Mouse (Mus musculus) urinary bladder, postnatal 10 days (tissue): ENCODE measurements around the gene Kcne1.
A peak's percentile ranks its signal among the peaks of the same experiment; 100 is the strongest.

Experiments
- DNase-seq: peaks from one replicate; pipeline ENCODE4 v3.0.0; 2022; ENCODE audit warnings: low spot score

The Kcne1 gene

DNA sequence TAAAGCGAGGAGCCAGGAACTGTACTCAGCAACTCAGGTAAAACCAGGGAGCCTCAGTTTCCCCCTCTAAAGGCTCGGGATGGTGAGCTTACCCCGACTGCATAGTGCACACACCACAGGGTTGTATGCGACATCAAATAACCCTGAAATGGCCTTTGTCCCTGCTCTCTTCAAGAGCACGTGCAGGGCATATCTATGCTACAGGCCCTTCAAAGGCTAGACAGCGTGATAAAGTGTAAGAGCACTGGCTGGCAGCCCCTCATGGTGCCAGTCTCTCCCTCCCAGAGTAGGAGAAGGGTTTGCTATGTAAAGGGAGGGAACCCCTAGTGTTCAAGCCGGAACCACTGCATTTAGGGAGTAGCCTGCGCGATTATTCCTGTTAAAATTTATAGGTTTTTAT is 2.2 kb downstream of the Kcne1 start:
- no peak for DNase-seq

DNA sequence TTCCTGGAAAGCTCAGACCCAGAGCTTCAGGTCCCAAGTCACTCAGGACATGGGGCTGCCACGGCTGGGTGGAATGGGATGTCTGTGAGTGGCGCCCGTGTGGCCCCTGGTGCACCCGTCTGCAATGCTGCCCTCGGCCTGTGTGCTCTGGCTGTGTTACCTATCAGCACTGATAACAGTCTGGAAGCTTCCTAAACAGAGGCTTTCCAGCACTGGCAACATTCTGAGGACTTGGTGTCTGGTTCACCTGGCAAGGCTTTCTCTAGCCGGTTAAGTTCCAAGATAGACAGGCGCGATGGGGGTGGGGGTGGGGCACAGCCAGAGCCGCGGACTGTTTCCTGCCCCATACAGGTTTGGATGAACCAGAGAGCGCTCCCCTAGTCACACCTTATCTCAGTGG is 3.3 kb downstream of the Kcne1 start:
- DNase-seq: no peak

DNA sequence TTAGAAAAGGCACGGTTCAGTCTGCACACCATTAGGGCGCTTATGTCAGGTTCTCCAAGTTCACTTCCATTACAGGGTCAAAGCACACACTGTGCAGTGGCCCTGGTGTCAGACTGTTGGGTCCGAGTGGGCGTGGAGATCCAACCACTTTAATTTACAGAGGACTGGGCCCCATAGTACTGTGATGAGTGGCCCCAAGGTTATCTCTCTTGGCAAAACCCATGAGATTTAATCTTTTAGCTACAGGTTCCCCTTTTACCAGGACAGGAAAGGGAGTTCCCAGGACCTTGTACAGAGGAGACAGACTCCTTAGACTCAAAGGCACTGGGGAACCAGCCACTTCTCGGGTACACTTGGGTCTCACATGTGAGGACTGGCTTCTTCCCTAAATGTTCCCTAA is 3.9 kb downstream of the Kcne1 start:
- no peak for DNase-seq

DNA sequence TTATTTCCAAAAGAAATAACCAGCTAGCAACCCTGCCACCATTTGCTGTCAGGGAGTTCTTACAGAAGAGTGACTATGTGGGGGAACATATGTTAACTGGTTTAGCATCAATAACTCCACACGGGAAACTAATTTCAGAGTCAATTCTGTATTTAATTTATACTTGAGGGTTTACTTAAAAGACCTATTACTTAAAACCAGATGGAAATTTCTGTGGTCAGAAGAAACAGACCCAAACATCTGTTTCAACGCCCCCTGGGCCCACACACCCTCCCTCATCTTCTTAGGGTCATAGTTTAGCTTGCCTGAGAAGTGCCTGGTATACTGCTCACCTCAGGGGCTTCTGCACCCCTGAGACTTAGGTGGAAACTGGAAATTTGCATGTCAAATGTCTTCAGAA is 5.4 kb downstream of the Kcne1 start:
- no peak for DNase-seq

DNA sequence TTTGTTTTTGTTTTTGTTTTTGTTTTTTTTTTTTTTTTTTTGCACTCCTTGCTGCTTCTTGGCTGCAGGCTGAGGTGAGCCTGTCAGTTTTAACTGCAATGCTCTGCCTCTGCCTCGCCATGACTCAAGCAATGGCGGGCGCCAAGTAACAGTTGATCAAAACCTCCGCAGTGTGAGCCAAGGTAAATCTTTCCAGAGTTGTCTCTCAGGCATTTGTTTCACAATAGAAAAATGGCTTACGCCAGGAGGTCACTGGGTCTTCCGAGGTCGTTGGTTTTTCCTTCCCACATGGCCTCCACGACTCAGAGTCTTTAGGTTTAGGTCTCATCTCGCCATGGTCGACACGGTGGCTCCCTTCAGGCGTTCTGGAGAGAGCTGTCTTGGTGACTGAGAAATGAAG is 6.0 kb downstream of the Kcne1 start:
- DNase-seq: no peak

DNA sequence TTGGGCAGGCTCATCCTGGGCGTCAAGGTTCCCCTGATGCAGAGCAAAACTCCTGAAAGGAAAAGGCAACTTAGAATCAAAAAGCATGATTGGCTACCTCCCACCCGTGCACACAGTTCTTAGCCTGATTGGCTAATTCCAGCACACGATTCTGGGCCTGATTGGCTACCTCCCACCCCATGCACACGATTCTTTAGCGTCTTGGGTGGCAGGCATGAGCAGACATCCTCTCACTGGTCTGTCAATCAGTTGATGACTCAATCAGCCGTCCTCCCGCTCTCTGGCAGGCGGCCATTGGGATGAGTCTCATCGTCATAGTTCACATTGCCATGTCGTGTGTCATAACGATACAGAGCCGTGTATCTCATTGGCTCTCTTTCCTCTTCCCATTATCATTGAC is 10.3 kb downstream of the Kcne1 start:
- no peak for DNase-seq

DNA sequence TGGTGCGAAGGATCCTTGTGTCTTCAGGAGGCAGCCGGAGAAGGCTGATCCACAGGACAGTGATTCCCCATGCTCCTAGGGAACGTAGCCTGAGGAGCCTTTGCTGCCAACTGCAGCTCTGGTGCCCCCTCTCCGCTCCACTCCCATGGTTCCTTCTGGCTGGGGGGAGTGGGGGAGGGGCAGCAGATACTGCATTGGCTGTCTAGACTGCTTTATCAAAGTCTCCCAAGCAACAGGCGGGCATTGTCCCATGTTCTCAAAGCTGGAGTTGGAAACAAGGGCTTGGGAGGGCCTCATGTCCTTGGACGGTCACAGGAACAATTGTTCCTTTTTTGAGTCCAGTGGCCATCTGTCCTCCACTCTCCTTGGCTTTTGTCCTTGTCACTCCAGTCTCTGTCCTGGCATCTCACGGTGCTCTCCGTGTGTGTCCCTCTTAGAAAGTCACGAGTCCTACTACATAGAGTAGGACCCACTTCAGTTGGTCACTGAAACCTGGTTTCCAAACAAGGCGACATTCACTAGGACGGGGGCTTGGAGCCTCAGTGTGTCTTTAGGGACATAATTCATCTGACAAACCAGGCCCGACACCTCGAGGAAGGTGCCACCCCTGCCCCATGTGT is 12.9 kb downstream of the Kcne1 start:
- DNase-seq: no peak

DNA sequence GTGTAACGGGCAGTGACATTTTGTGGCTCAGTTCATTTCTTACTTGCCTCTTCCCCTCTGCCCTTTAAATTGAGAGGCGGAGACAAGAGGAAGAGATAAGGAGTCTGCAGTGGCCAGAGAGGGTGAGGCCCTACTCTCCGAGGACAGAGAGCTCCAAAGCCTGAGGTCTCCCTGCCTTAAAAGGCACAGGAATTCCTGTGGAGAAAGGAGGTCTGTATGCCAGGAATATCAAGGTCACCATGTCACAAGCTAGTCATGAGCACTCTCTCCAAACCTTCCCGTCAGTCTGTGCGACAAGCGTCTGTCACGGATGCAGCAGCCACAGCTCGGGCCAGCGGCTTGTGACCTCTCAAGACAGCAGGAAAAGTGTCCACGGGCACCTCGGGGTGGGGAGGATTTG is 14.1 kb downstream of the Kcne1 start:
- DNase-seq: no peak

DNA sequence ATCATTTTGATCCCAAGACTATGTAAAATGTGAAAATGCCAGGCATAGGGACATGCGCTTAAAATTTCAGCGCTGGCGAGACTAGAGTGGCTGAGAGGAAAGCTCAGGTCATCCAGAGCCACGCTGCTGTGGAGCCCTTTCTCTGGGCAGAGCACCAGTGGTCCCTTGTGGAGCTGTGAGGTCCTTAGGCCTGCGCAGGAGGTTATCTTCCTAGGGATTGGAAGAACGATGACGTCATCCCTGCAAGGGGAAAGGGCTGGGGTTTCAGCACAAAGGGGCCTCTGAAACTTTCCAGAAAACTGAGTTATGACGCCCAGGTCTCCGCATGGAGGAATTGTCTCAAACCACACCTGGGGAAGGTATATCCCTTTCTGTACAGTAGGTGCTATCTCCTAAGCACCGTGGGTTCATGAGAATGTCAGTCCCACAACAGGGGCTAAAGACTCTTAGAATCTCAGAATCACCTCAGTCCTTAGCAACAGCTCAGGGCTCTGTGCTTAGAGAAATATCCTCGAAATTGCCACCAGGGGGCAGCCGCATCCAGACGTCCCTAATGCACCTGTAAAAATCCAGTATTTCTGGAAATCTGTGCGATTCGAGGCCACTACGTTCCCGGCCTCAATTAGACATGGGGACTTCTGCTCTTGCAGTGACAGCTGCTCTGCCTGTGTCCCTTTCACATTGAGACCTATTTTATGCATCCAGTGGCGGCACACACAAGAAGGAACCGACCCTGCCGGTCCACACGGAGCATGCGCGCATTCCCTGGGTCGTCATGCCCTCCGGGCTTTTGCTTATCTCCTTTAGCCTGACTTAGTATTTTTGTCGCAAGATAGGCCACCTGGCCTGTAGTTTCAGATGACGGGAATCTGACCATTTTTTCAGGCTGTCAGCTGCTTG is 18.4 kb downstream of the Kcne1 start:
- no peak for DNase-seq

DNA sequence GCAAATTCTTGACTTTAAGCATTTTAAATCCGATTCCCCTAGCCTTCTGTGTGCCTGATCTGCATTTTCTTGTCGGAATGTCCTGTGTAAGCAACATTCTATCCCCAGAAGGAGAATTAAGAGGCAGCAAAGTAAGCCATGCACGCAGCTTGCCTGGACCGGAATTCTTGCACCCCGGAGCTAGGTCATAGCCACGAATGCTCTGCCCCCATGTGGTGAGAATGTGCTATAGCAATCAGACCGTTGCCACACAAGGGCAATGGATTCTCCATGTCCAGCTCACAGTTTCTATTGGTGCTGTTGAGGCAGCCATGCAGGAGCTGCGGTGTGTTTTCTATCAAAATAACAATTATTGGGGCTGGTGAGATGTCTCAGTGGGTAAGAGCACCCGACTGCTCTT is 23.0 kb downstream of the Kcne1 start:
- DNase-seq: peak; percentile 38

DNA sequence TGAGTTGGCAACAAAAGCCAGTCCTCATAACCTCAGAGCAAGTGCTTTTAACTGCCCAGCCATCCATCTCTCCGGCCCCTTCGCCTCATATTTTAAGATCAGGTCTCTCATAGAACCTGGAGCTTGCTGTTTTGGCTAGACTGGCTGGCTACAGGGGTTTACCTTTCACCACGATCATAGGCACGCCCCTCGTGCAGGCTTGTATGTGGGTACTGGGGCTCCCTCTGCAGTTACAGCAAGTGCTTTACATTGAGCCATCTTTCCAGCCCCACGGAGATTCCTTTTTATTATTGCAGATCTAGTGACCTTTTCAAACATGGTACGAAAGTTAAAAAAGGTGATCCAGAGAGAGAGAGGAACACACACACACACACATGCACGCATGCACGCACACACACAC is 24.7 kb downstream of the Kcne1 start:
- DNase-seq: no peak

DNA sequence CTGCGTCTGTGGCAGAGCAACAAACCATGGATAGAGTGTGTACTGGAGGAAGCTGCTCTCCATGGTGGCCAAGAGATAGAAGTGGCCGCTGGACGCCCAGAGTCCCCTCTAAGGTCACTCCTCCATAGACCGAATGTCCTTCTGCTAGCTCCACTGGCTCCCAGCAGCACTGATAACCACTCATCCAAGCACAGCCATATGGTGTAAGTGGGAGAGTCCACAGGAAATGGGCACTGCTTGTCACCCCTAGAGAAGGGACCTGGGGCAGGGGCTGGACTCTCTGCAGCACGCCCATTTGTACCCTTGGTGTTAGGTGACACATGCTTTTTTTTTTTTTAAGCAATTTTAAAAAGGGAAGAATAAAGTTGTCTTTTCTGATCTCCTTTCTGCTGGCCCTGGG is 28.3 kb downstream of the Kcne1 start:
- no peak for DNase-seq

DNA sequence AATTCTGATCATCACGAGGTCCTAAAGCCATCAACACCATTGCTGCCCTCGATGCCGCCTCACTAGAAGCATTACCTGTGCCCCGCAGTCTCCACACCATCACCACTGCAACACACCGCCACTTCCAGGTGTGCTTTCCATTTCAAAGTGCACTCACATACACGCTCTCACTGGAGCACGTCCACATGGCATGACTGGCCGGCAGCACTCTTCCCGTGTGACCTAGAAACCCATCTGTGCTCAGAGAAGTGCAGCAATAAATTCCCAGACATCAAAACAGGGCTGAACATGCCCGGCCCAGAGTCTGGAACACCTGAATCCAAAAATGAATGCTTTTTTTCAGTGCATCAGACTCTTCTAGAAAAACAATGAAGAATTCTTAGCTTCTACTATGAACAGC is 31.4 kb downstream of the Kcne1 start:
- no peak for DNase-seq

DNA sequence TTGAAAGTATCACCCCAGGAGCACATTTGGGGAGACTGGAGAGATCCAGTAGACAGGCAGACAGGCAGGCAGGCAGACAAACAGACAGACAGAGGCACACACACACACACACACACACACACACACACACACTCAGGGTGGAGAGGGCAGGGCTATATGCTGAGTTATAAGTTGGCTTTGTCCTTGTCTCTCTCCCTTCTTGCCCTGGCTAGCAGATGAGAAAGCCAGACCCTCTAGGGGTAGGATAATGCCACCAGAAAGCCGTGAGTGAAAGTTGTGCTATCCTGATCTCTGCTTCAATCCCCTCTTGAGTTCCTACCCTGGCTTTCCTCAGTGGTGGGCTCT is 34.2 kb downstream of the Kcne1 start:
- no peak for DNase-seq

DNA sequence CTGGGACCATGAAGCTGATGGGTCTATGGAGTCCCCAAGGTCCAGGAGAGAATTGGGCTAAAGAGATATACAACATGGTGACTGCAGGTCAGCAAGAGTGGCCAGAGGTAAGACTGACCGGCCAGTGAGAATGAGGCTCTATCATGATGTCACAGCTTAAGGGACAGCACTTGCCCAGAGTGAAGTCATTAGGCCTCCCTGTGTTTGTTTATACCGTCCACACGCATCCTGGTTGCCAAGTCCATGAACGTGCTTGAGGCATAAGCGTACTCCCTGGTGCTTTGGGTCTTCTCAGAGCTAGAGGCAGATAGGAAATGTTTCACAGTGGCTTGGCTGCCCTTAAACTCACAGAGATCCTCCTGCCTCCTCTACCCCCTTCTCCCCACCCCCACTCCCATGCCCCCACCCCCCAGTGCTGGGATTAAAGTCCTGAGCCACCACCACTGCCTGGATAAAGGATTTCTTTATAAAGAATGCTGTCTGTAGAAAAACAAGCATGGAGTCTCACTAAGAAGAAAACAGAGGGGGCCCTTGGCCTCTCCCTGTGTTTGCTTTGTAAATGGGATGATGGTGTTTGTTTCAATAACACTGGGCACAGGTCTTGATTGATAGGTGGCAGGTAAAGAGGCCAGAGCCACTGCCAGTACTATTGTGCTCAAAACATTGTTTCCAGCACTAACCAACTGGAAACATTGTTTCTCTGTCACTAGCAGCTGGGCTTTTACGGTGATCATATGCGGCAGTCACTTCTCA is 34.8 kb downstream of the Kcne1 start:
- DNase-seq: no peak

DNA sequence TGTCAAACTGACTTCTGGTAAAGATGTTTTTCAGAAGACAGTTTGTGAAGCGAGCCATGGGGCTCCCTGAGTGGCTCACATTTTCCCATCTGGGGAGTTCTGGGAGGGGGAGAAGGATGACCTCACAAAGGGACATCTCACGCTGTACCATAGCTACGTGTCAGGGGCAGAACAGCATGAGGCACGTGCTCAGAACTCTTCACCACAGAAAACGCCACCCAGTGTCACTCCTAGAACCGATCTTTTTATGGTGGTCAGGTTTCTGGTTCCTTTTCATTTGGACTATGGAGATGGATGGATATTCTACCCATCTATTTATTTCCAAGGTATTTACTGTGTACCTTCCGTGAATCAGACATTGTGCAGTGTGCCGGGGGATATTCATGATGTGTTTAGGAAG is 37.9 kb downstream of the Kcne1 start, which contains the start of gene Fam243:
Fam243 (minus strand) TSS at position 101 of the 400 bp plus-strand sequence.
- DNase-seq: no peak

DNA sequence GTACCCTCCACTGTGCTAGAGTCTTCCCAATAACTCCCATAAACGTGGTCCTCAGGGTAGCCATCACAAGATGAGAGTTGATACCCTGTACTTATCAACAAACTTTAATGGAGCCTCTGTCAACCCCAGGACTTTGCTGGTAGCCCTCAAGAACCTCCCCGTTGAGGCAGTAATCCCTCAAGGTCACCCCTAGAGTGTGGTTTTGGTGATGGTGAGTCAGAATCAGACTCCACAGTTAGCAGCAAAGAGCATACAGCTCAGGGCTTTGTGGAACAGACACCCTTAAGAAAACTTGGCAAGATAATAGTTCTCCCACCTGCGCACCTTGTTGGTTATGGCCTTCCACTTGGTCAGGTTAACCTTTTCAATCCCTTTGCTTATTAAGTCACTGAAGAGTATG is 38.9 kb downstream of the Kcne1 start:
- DNase-seq: no peak

DNA sequence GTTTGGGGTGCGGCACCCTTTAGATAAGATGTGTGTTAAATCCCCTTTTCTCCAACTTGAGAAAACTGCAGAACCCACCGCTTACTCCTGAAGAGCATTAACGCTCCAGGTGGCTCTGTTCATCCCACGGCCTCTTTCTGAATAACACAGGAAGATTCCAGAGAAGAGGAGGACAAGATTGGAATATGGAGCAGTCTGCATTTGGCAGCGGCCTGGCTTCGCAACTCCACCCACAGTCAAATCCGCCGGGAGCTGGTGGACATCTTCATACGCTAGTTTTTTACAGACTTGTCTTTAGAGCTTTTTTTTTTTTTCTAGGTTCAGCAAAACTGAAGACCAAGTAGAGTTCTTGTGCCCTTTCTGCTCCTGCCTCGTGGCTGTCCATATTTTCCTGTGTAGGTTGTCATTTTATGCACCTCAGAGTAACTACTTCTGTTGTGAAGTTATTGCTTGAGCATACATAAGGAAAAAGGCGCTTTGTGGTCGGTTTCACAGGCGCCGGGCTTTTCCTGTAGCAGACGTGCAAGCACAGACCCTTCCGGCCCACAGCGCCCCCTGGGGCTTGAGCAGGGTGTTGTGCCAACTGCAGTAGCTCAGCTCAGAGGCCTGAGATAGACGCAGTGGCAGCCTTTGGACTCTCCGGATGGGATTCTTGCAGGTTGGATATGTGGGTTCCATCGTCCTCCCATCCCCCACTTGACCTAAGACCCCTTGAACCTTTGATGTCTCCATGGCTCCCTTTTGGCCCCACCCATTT is 39.7 kb downstream of the Kcne1 start:
- DNase-seq: no peak

DNA sequence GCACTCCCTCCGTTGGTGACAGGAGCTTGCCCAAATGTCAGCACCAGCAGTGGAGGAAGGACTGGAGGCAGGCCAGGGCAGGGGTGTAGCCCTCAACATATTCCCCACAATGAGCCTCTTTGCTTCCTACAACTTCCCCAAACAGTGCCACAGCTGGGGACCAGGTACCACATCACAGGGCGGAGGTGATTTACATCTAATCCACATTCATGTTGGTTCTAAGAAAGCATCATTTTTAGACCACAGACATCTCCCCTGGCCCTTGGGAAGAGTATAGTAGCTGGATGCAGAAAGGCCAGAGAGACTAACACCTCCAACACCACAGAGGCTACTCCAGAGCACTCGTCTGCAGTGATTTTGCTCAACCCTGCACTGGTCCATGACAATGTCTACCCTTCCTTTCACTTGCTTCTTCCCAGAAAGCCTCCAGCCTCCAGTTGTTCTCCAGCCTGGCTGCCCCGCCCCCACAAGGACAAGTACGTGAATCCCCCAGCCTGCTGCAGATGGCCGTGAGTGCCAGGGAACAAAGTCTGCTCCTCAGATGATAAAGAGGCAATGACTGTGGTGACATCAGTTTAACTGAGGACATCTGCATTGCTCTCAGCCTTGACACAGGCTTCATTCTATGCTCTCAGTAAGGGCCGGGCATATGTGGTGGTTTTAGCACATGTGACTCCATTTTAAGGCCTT is 43.1 kb downstream of the Kcne1 start:
- DNase-seq: no peak

DNA sequence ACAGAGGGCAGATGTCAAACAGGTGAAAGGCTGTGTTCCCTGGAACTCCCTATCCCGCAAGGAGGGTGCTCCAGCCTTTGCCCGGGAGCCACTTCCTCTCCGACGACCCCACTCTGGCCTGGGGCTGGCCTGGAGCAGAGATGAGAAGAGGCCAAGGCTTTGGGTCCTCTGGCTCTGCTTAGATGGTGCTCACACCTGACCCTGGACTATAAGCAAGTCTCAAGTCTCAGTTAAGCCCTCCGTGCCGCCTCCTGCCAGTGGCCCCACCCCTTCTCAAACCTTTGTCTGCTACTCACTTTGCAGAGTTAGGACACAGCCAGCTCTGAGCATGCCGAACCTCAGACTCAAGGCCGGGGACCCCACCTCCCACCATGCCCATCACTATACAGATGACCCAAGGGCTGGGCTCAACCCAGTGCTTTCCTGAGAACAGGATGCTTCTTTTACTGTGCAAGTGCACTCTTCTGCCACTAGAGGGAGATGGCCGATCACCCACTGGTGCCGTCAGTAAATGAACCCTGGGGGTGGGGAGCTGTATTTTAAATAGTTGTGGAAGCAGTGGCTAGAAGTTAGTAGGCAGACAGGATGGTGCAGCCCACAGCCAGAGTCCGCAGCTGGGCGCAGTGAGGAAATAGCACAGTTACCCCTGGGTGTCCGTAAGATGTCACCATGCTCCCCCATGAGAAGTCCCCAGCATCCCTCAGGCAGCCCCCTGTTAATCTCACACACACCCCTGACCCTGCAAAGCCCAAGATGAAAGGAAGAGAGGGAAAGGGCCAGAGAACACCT is 45.1 kb downstream of the Kcne1 start:
- DNase-seq: no peak

DNA sequence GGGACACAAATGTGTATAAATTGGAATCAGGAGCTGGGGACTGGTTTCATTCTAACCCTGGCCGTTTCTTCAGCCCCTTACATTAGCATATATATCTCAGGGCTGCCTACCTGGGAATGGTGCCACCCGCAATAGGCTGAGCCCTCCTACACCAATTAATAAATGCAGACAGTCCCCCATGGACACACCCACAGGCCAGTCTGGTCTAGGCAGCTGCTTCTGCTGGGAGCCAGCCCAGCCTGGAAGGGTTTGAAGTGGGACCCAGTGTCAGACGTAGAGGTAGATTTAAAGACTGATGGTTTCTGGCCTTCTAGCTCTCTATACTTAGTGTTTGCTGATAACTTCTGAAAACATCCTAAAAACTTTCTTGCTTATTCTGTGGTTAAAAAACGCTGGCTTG is 50.1 kb downstream of the Kcne1 start:
- DNase-seq: no peak
